Mouse (Mus musculus) mouse embryonic stem cell (cell line): ENCODE measurements around the gene Hsd17b13.

Experiments used
- in situ Hi-C, 2 experiments: fragments of 300-500 bp; cut with MboI; formaldehyde crosslinking; loops; 1 replicate in 1 of 2; 3 replicates in 1 of 2; pipeline ENCODE4 v1.14.3; 2019 to 2020; ENCODE audit warnings: low sequenced_read_pairs in 2 of 2, low pct_unique_long_range_greater_than_20kb in 1 of 2, mixed read lengths in 1 of 2; ENCODE audit not compliant: unreplicated experiment in 1 of 2

Hsd17b13 gene

GRCm38 (mm10) chr5:103909466-103909865 is 67.7 kb downstream of the Hsd17b13 start:
- in situ Hi-C loops = no loop called here

- in situ Hi-C loops = no loop called here
Measured at GRCm38 (mm10) chr5:103908851-103909250, 68.4 kb downstream of the Hsd17b13 start.

- in situ Hi-C loops = no loop called here
Measured at GRCm38 (mm10) chr5:103907844-103908243, 69.4 kb downstream of the Hsd17b13 start.

- in situ Hi-C loops = no loop called here
Measured at GRCm38 (mm10) chr5:103906173-103906572, 71.0 kb downstream of the Hsd17b13 start.
